Mouse (Mus musculus): ENCODE measurements at regions not wholly inside any gene's neighbourhood (a gene's known extent, or its start where the extent isn't known, plus 50 kb on each side); places are given as distances from the start of the nearest gene placed in this dataset.
A peak's percentile ranks its signal among the peaks of the same experiment; 100 is the strongest.

- intact Hi-C loops (cut with DNase I): no loop called here
Measured at GRCm38 (mm10) chr6:41129906-41130305, 94.6 kb upstream of the 2210010C04Rik start.

DNA sequence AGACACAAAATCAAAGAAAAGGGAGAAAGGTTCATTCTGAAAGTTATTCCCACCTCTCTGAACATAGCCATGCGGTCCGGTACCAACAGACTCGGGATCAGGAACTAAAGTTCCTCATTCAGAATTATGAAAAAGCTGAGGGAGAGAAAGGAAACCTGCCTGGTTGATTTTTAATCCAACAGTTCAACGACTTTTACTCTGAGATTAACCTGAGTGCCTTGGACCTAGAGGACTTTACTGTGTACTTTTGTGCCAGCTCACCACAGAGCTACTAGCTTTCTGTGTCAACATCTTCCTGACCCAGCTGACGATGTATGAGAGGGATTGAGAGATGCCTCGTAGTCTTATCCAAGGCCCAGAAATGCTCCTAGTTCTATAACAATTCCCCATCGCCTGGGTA lies 92.5 kb upstream of the 2210010C04Rik start:
- intact Hi-C loops (cut with DNase I): no loop called here
- DNase-seq (ENCODE audit: low spot score in 2 of 2): no peak

More at GRCm38 (mm10) chr6:41129906-41130305, 94.6 kb upstream of the 2210010C04Rik start:
- DNase-seq (ENCODE audit: low spot score in 2 of 2): no peak

- intact Hi-C loops (cut with DNase I): no loop called here
Measured at GRCm38 (mm10) chr6:41126855-41127254, 91.5 kb upstream of the 2210010C04Rik start.

GRCm38 (mm10) chr6:41121641-41122040 lies 86.3 kb upstream of the 2210010C04Rik start:
- DNase-seq (ENCODE audit: low spot score in 2 of 2): no peak
- intact Hi-C loops (cut with DNase I): no loop called here

More at GRCm38 (mm10) chr6:41126855-41127254, 91.5 kb upstream of the 2210010C04Rik start:
- no peak for DNase-seq (ENCODE audit: low spot score in 2 of 2)

- intact Hi-C loops (cut with DNase I): no loop called here
- no peak for DNase-seq (ENCODE audit: low spot score in 2 of 2)
Measured at GRCm38 (mm10) chr6:41119176-41119575, 83.9 kb upstream of the 2210010C04Rik start.

- intact Hi-C loops (cut with DNase I): no loop called here
- peak; percentile 38 to 78 for DNase-seq (ENCODE audit: low spot score in 2 of 2)
Measured at GRCm38 (mm10) chr6:41118201-41118976, 83.1 kb upstream of the 2210010C04Rik start.

DNA sequence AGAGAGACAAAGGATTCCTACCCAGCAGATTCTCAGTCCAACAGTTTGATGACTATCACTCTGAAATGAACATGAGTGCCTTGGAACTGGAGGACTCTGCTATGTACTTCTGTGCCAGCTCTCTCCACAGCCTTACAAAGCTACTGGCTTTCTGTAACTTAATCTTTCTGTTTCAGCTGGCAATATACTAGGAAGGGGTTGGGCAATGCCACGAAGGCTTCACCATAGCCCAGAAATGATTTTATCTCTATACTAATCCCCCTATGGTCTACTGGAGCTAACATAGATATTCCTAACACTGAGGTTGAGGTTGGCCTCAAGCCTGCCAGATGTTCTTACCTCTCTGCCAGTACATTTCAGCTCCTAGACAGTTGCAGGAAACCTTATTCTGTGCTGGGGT lies 78.6 kb upstream of the 2210010C04Rik start:
- intact Hi-C loops (cut with DNase I): no loop called here
- DNase-seq (ENCODE audit: low spot score in 2 of 2): no peak

GRCm38 (mm10) chr6:41112861-41113610 lies 77.7 kb upstream of the 2210010C04Rik start:
- intact Hi-C loops (cut with DNase I): no loop called here
- DNase-seq (ENCODE audit: low spot score in 2 of 2): peak; percentile 33 to 71

- intact Hi-C loops (cut with DNase I): no loop called here
Measured at GRCm38 (mm10) chr6:41111829-41112228, 76.5 kb upstream of the 2210010C04Rik start.

DNA sequence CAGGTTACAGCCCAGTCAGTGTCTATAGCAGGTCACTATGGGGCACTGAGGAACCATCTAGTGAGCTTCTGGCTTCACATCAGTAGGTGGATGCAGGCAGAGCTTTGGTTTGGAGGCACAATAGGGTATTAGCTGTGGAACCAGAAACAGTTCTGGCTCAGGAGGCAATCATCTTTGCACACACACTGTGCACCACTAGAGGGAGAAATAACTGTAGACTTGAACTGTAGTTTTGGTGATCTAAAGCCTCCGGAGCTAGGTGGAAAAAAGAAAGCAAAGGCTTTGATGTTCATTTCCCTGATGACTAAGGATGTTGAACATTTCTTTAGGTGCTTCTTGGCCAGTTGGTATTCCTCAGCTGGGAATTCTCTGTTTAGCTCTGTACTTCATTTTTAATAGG lies 73.6 kb upstream of the 2210010C04Rik start:
- intact Hi-C loops (cut with DNase I): no loop called here
- DNase-seq (ENCODE audit: low spot score in 2 of 2): no peak

More at GRCm38 (mm10) chr6:41111829-41112228, 76.5 kb upstream of the 2210010C04Rik start:
- DNase-seq (ENCODE audit: low spot score in 2 of 2): no peak

GRCm38 (mm10) chr6:41103689-41104400 lies 68.5 kb upstream of the 2210010C04Rik start:
- peak; percentile 14 to 92 for DNase-seq (ENCODE audit: low spot score in 2 of 2)
- intact Hi-C loops (cut with DNase I): loop anchor here (2.0 to 5.0 kb wide), 2 partner anchors 13 to 153 kb away; no protein-coding TSS in a partner anchor

GRCm38 (mm10) chr6:41101997-41102396 lies 66.7 kb upstream of the 2210010C04Rik start:
- DNase-seq (ENCODE audit: low spot score in 2 of 2): no peak
- intact Hi-C loops (cut with DNase I): loop anchor here (2.0 to 5.0 kb wide), 2 partner anchors 45 to 155 kb away; no protein-coding TSS in a partner anchor

DNA sequence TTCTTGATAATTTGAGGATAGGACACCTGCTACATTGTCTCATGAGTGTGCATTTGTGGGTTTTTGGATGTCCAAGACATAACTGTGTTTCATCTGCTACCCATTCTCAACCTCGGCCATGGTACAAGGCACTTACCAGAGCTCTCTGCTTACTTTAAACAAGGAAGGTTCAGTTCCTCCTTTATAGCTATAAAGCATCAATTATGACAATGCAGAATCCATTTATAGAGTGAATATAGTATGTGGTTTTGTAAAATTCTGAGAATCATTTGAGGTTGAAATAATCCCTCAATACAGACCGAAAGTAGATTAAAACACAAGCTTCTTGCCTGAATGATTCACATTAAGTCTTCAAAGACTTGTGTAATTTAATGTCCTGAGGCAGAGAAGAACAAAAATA lies 64.9 kb upstream of the 2210010C04Rik start:
- no peak for DNase-seq (ENCODE audit: low spot score in 2 of 2)
- intact Hi-C loops (cut with DNase I): loop anchor here (2.0 to 5.0 kb wide), 2 partner anchors 43 to 157 kb away; no protein-coding TSS in a partner anchor

- DNase-seq (ENCODE audit: low spot score in 2 of 2): peak; percentile 22 to 81
- intact Hi-C loops (cut with DNase I): loop anchor here (2.0 to 5.0 kb wide), 3 partner anchors 13 to 461 kb away; no protein-coding TSS in a partner anchor
Measured at GRCm38 (mm10) chr6:41091177-41091829, 56.0 kb upstream of the 2210010C04Rik start.
